Mouse (Mus musculus): Measurements from ENCODE around the gene Fam104a. TPM values are rescaled to one million over a fixed set of nuclear protein-coding genes. Genes with fewer than 3 reads are reported as not detected.
A peak's percentile ranks its signal among the peaks of the same experiment; 100 is the strongest.

Fam104a gene
- total and polyA plus RNA-seq, 3 experiments = 14.6 to 57.0 (median 35.3) TPM

- peaks cover 59 to 64% of the 10 kb centered on the region in 2 experiments for H3K36me3 ChIP-seq (replicated peaks in 1 of 2; ENCODE audit: control insufficient read depth in 1 of 2, insufficient read depth in 1 of 2, low read length in 1 of 2)
Measured at GRCm38 (mm10) chr11:113652516-113652915, 31.4 kb downstream of the Fam104a start.

GRCm38 (mm10) chr11:113651907-113652273 lies 32.1 kb downstream of the Fam104a start:
- in situ Hi-C loops (cut with MboI; ENCODE audit: low pct_ligation_motif_present, low pct_unique_long_range_greater_than_20kb, low sequenced_read_pairs) (no loop called here), dilution Hi-C loops (cut with MboI; ENCODE audit: extremely low pct_ligation_motif_present, extremely low pct_unique_long_range_greater_than_20kb, low sequenced_read_pairs) (no loop called here)
- Histone ChIP-seq H3K4me1 (ENCODE audit: control insufficient read depth in 1 of 2, insufficient read depth in 2 of 2) (peaks cover 9 to 28% of the 10 kb centered on the region in 2 experiments; a peak in 3 of 4 replicates), H3K36me3 (replicated peaks in 1 of 2; ENCODE audit: control insufficient read depth in 1 of 2, insufficient read depth in 1 of 2, low read length in 1 of 2) (peaks cover 53 to 58% of the 10 kb centered on the region in 2 experiments), H3K27ac (ENCODE audit: insufficient read depth, low read depth) (no peak overlapping the region), H3K79me2 (replicated peaks; ENCODE audit: control insufficient read depth, extremely low read depth, insufficient read depth, poor library complexity, severe bottlenecking) (no peaks in the 10 kb centered on the region), H3K9me3 (replicated peaks; ENCODE audit: low read length) (no peaks in the 10 kb centered on the region), H3K4me2 (ENCODE audit: insufficient read depth, low read depth, poor library complexity, severe bottlenecking) (no peak overlapping the region), H3K27me3 (replicated peaks) (no peaks in the 10 kb centered on the region), H3K9ac (ENCODE audit: insufficient read depth, low read depth) (no peak overlapping the region), H3K4me3 (replicated peaks in 1 of 3; ENCODE audit: low read depth in 2 of 3, low read length in 2 of 3, poor library complexity in 1 of 3) (no peak overlapping the region)
- TF ChIP-seq GABPA (IDR thresholded peaks at IDR 0.05; ENCODE audit: insufficient replicate concordance, low read depth, low read length) = no peak
- TF ChIP-seq JUN (IDR thresholded peaks at IDR 0.05; ENCODE audit: insufficient read depth, low read depth, low read length) = no peak
- peak; percentile 13 to 46; a peak in 2 of 4 replicates for TF ChIP-seq CTCF (conservative IDR thresholded peaks at IDR 0.05 in 1 of 2, IDR thresholded peaks at IDR 0.05 in 1 of 2; ENCODE audit: low read depth in 2 of 2, low read length in 2 of 2)
- TF ChIP-seq NRF1 (IDR thresholded peaks at IDR 0.05; ENCODE audit: low read depth, low read length) = no peak
- no peak for TF ChIP-seq RCOR1 (conservative IDR thresholded peaks at IDR 0.05; ENCODE audit: low read depth, low read length)
- TF ChIP-seq HCFC1 (IDR thresholded peaks at IDR 0.05; ENCODE audit: low read depth, low read length) = no peak
- TF ChIP-seq USF2 (conservative IDR thresholded peaks at IDR 0.05; ENCODE audit: low read depth, low read length) = no peak
- TF ChIP-seq MAFK (IDR thresholded peaks at IDR 0.05; ENCODE audit: insufficient replicate concordance, low read length) = no peak
- no peak for TF ChIP-seq POLR2A (IDR thresholded peaks at IDR 0.05; ENCODE audit: low read depth, low read length)
- TF ChIP-seq TCF12 (IDR thresholded peaks at IDR 0.05; ENCODE audit: low read depth, low read length) = no peak
- no peak for TF ChIP-seq PAX5 (IDR thresholded peaks at IDR 0.05; ENCODE audit: low read length)
- no peak for TF ChIP-seq MAX (IDR thresholded peaks at IDR 0.05; ENCODE audit: low read length)
- no peak for TF ChIP-seq SIN3A (IDR thresholded peaks at IDR 0.05; ENCODE audit: low read length)
- TF ChIP-seq POLR2AphosphoS2 (IDR thresholded peaks at IDR 0.05; ENCODE audit: low read depth, low read length) = no peak
- TF ChIP-seq MYC (IDR thresholded peaks at IDR 0.05; ENCODE audit: low read depth, low read length) = no peak
- no peak for TF ChIP-seq ELF1 (IDR thresholded peaks at IDR 0.05; ENCODE audit: low read depth, low read length)
- TF ChIP-seq SMC3 (IDR thresholded peaks at IDR 0.05; ENCODE audit: low read depth, low read length) = peak; percentile 11; the same call in 1 of the 2 replicates
- TF ChIP-seq MXI1 (IDR thresholded peaks at IDR 0.05; ENCODE audit: low read depth, low read length) = no peak
- TF ChIP-seq ZMIZ1 (IDR thresholded peaks at IDR 0.05; ENCODE audit: low read depth, low read length) = no peak
- TF ChIP-seq MAZ (IDR thresholded peaks at IDR 0.05; ENCODE audit: low read depth, low read length) = peak; percentile 45; the same call in 1 of the 2 replicates
- peak; percentile 38 for DNase-seq (ENCODE audit: extremely low read depth)

More at GRCm38 (mm10) chr11:113652516-113652915, 31.4 kb downstream of the Fam104a start:
- in situ Hi-C loops (cut with MboI; ENCODE audit: low pct_ligation_motif_present, low pct_unique_long_range_greater_than_20kb, low sequenced_read_pairs) (no loop called here), dilution Hi-C loops (cut with MboI; ENCODE audit: extremely low pct_ligation_motif_present, extremely low pct_unique_long_range_greater_than_20kb, low sequenced_read_pairs) (no loop called here)
- no peak for DNase-seq (ENCODE audit: extremely low read depth)
- Histone ChIP-seq H3K4me3 (replicated peaks in 1 of 3; ENCODE audit: low read depth in 2 of 3, low read length in 2 of 3, poor library complexity in 1 of 3) (no peak overlapping the region), H3K4me1 (ENCODE audit: control insufficient read depth in 1 of 2, insufficient read depth in 2 of 2) (peaks cover 9 to 28% of the 10 kb centered on the region in 2 experiments; a peak in 3 of 4 replicates), H3K79me2 (replicated peaks; ENCODE audit: control insufficient read depth, extremely low read depth, insufficient read depth, poor library complexity, severe bottlenecking) (no peaks in the 10 kb centered on the region), H3K9me3 (replicated peaks; ENCODE audit: low read length) (no peaks in the 10 kb centered on the region), H3K27me3 (replicated peaks) (no peaks in the 10 kb centered on the region), H3K27ac (ENCODE audit: insufficient read depth, low read depth) (no peak overlapping the region), H3K9ac (ENCODE audit: insufficient read depth, low read depth) (no peak overlapping the region), H3K4me2 (ENCODE audit: insufficient read depth, low read depth, poor library complexity, severe bottlenecking) (no peak overlapping the region)
- TF ChIP-seq PAX5 (IDR thresholded peaks at IDR 0.05; ENCODE audit: low read length) (no peak), ZNF384 (IDR thresholded peaks at IDR 0.05; ENCODE audit: low read depth, low read length) (no peak), JUN (IDR thresholded peaks at IDR 0.05; ENCODE audit: insufficient read depth, low read depth, low read length) (no peak), HCFC1 (IDR thresholded peaks at IDR 0.05; ENCODE audit: low read depth, low read length) (no peak), POLR2AphosphoS2 (IDR thresholded peaks at IDR 0.05; ENCODE audit: low read depth, low read length) (no peak), GABPA (IDR thresholded peaks at IDR 0.05; ENCODE audit: insufficient replicate concordance, low read depth, low read length) (no peak), USF1 (IDR thresholded peaks at IDR 0.05; ENCODE audit: low read depth, low read length) (no peak), JUND (conservative IDR thresholded peaks at IDR 0.05; ENCODE audit: low read depth, low read length) (no peak)
